In genomic region chr14:34502475-34503324, GRCm38 (mm10) we compare ENCODE assay signal across 8 mouse cellular contexts. TPM values are rescaled to one million over a fixed set of nuclear protein-coding genes. Genes with fewer than 3 reads are reported as not detected.
DNase-seq lines count a peak whose midpoint lies in the region; ATAC-seq and TF ChIP-seq lines count a peak whose summit lies in the region.

No protein-coding gene starts in this region.

- peak overlapping the region; percentile 55 for H3K4me2 ChIP-seq in lung, embryonic 15.5 days

- peak; percentile 88 for ATAC-seq in lung, embryonic 15.5 days (ENCODE audit: borderline replicate concordance, extremely low read depth, low FRiP score, low TSS enrichment)

- H3K27ac ChIP-seq in ES-E14 (ENCODE audit: insufficient read depth, low read depth, low read length, poor library complexity, severe bottlenecking) = peak overlapping the region; percentile 81
- peak overlapping the region; percentile 98 for H3K27ac ChIP-seq in cerebellum, adult 2 months (ENCODE audit: insufficient read depth, low read length)
- H3K27ac ChIP-seq in hindbrain, embryonic 10.5 days = peak overlapping the region; percentile 99
- H3K27ac ChIP-seq in lung, embryonic 15.5 days = peak overlapping the region; percentile 97

- peak; percentile 65 for TF ChIP-seq POLR2A in cerebellum, adult 2 months (IDR thresholded peaks at IDR 0.05; ENCODE audit: borderline replicate concordance, insufficient read depth, low read length)

- H3K27me3 ChIP-seq in cerebellum, adult 2 months (ENCODE audit: control insufficient read depth, insufficient read depth, low read length) = no peaks in the 10 kb centered on the region
- H3K27me3 ChIP-seq in hindbrain, embryonic 10.5 days (ENCODE audit: insufficient read depth, poor library complexity, severe bottlenecking) = peaks cover 5% of the 10 kb centered on the region; the same call in 1 of the 2 replicates
- peaks cover 17% of the 10 kb centered on the region for H3K27me3 ChIP-seq in lung, embryonic 15.5 days

- peaks cover 0 to 3% of the 10 kb centered on the region in 2 experiments; a peak in 1 of 4 replicates for H3K4me1 ChIP-seq in ES-E14 (ENCODE audit: control insufficient read depth in 2 of 2, insufficient read depth in 2 of 2, low read length in 2 of 2, poor library complexity in 1 of 2)
- H3K4me1 ChIP-seq in cerebellum, adult 2 months (ENCODE audit: control insufficient read depth, insufficient read depth, low read length) = peaks cover 11% of the 10 kb centered on the region
- peaks cover 42% of the 10 kb centered on the region for H3K4me1 ChIP-seq in hindbrain, embryonic 10.5 days (replicated peaks)
- H3K4me1 ChIP-seq in lung, embryonic 15.5 days = peaks cover 39% of the 10 kb centered on the region

- H3K4me3 ChIP-seq in ES-E14 (ENCODE audit: insufficient read depth in 1 of 2, low read depth in 1 of 2, low read length in 2 of 2, poor library complexity in 1 of 2, severe bottlenecking in 1 of 2) = peak overlapping the region; percentile 87 to 97
- peak overlapping the region; percentile 91 for H3K4me3 ChIP-seq in cerebellum, adult 2 months (replicated peaks; ENCODE audit: insufficient read depth, low read depth, low read length)
- peak overlapping the region; percentile 91 for H3K4me3 ChIP-seq in hindbrain, embryonic 10.5 days
- H3K4me3 ChIP-seq in lung, embryonic 15.5 days = peak overlapping the region; percentile 87

- in situ Hi-C loops in ES-E14 (cut with MboI; ENCODE audit: low sequenced_read_pairs in 2 of 2, unreplicated experiment in 2 of 2) = no loop called here

- no peak for TF ChIP-seq CTCF in cerebellum, adult 2 months (IDR thresholded peaks at IDR 0.05; ENCODE audit: borderline replicate concordance, insufficient read depth, low read depth, low read length)

- H3K9me3 ChIP-seq in ES-E14 (ENCODE audit: control insufficient read depth, insufficient read depth, low read depth, low read length) = no peaks in the 10 kb centered on the region
- H3K9me3 ChIP-seq in hindbrain, embryonic 10.5 days = no peaks in the 10 kb centered on the region
- H3K9me3 ChIP-seq in lung, embryonic 15.5 days = no peaks in the 10 kb centered on the region

- 2% methylated on average over 94 of the region's 115 CpGs for WGBS in cerebellum, adult 2 months
- WGBS in hindbrain, embryonic 10.5 days = under 1% methylated on average over 99 of the region's 115 CpGs
- WGBS in lung, embryonic 15.5 days = under 1% methylated on average over 65 of the region's 115 CpGs

- H3K36me3 ChIP-seq in ES-E14 (ENCODE audit: control insufficient read depth, insufficient read depth, low read length, poor library complexity, severe bottlenecking) = no peaks in the 10 kb centered on the region
- no peaks in the 10 kb centered on the region for H3K36me3 ChIP-seq in hindbrain, embryonic 10.5 days
- no peaks in the 10 kb centered on the region for H3K36me3 ChIP-seq in lung, embryonic 15.5 days

- peak; percentile 59 for DNase-seq in ES-E14 (ENCODE audit: low read depth, low spot score)
- DNase-seq in cerebellum, adult 2 months = peak; percentile 90 to 92
- peak; percentile 66 to 85 for DNase-seq in frontal cortex, adult 2 months (ENCODE audit: extremely low spot score in 1 of 2, low spot score in 1 of 2)
- peak; percentile 94 for DNase-seq in hindbrain, embryonic 10.5 days (ENCODE audit: low spot score)
- DNase-seq in layer of hippocampus, adult 9-11 months = peak; percentile 90
- DNase-seq in ovary, postnatal 10 days (ENCODE audit: low spot score) = peak; percentile 75
- DNase-seq in thymus, postnatal 10 days (ENCODE audit: low spot score in 2 of 2) = peak; percentile 61 to 80

- H3K9ac ChIP-seq in ES-E14 (ENCODE audit: insufficient read depth, low read depth, low read length, poor library complexity, severe bottlenecking) = peak overlapping the region; percentile 97
- peak overlapping the region; percentile 96 for H3K9ac ChIP-seq in lung, embryonic 15.5 days

TF ChIP-seq in ES-E14, 5 proteins besides CTCF, POLR2A, EP300 and RAD21:
- TF ChIP-seq ZNF384 (IDR thresholded peaks at IDR 0.05; ENCODE audit: low read depth, low read length) (no peak), CHD2 (IDR thresholded peaks at IDR 0.05; ENCODE audit: low read depth, low read length) (no peak), HCFC1 (IDR thresholded peaks at IDR 0.05; ENCODE audit: borderline replicate concordance, insufficient read depth, low read length) (peak; percentile 54; the same call in 1 of the 2 replicates)

RNA-seq across cellular contexts. Expression of gene Bmpr1a, which starts 0.4 kb away (rescaled TPM):
- total RNA-seq in ES-E14 (2012; rRNA removed) = 38.9 and 49.5 TPM in 2 replicates
- polyA plus RNA-seq in cerebellum, adult 2 months (2012; rRNA removed) = 23.3 and 24.3 TPM in 2 replicates
- 23.8 and 28.0 TPM in 2 replicates for polyA plus RNA-seq in frontal cortex, adult 2 months (2012; rRNA removed)
- polyA plus RNA-seq in hindbrain, embryonic 10.5 days (2016; fragmentation: Nextera tagmentation; extraction: Ambion mirVana) = 31.6 and 42.8 TPM in 2 replicates
- polyA plus RNA-seq in lung, embryonic 15.5 days (2015; fragmentation: Nextera tagmentation; extraction: Ambion mirVana) = 39.1 and 39.2 TPM in 2 replicates

RNA-seq across cellular contexts. Expression of gene 9230112D13Rik, which starts 19.9 kb away (rescaled TPM):
- not detected in 2 replicates for total RNA-seq in ES-E14 (2012; rRNA removed)
- polyA plus RNA-seq in cerebellum, adult 2 months (2012; rRNA removed) = not detected in 2 replicates
- not detected in 2 replicates for polyA plus RNA-seq in frontal cortex, adult 2 months (2012; rRNA removed)
- polyA plus RNA-seq in hindbrain, embryonic 10.5 days (2016; fragmentation: Nextera tagmentation; extraction: Ambion mirVana) = not detected in 2 replicates
- polyA plus RNA-seq in lung, embryonic 15.5 days (2015; fragmentation: Nextera tagmentation; extraction: Ambion mirVana) = not detected in 2 replicates

Comparison
In these comparisons a context has a peak if more than half of its experiments do, and no peak if none do; other contexts are left out.
1. Peak in every context shown above with its lines: DNase-seq, ATAC-seq, H3K4me3 ChIP-seq and H3K27ac ChIP-seq.